In genomic region chr9:5472012-5472411, GRCm38 (mm10) we compare ENCODE assay signal across 14 mouse cellular contexts.
A peak's percentile ranks its signal among the peaks of the same experiment; 100 is the strongest.
DNase-seq lines count a peak whose midpoint lies in the region.
"Had no signal": no experiment of that assay in that cellular context is flagged by ENCODE, and none has a peak within 500 bp of the region (broad histone marks: within the 10 kb centered on the region; RNA-seq: fewer than 3 reads in every experiment).

No protein-coding gene starts in this region.

- DNase-seq in layer of hippocampus, adult 9-11 months = peak; percentile 15
- DNase-seq in layer of hippocampus, postnatal 36 days = no peak
- DNase-seq in right cerebral cortex, adult 2 months (ENCODE audit: low spot score in 2 of 2) = peak; percentile 7 to 10
- no peak for DNase-seq in right cerebral cortex, postnatal 4 days
- DNase-seq in left cerebral cortex, adult 9 months (ENCODE audit: low spot score in 2 of 2) = peak; percentile 18 to 36
- DNase-seq in telencephalon, adult 2 months (ENCODE audit: low read depth, low spot score) = peak; percentile 67
- DNase-seq in heart, postnatal 4 days = no peak
- DNase-seq: adrenal gland, adult 2 months; adrenal gland, postnatal 25 days; cerebellum, adult 11 months; cerebellum, adult 8-10 months; cerebellum, postnatal 14 days; gastrocnemius, adult 2 months; gastrocnemius, postnatal 25 days had no signal

Comparison
In these comparisons a context has a peak if more than half of its experiments do, and no peak if none do; other contexts are left out.
1. DNase-seq: peak in layer of hippocampus, adult 9-11 months (single experiment), right cerebral cortex, adult 2 months (2 of 2), left cerebral cortex, adult 9 months (2 of 2) and telencephalon, adult 2 months (single experiment); none in layer of hippocampus, postnatal 36 days (0 of 2), right cerebral cortex, postnatal 4 days (single experiment) and heart, postnatal 4 days (single experiment).